Mouse (Mus musculus): Measurements from ENCODE around the gene Chst3.

The Chst3 gene

GRCm38 (mm10) chr10:60235876-60236275, 16.8 kb upstream of the Chst3 start:
- CTCF ChIA-PET: interaction anchor here (0.6 to 0.7 kb wide), 2 partner anchors 88 to 337 kb away, joined by 3 to 5 read pairs; no protein-coding TSS in a partner anchor

GRCm38 (mm10) chr10:60234006-60234405, 14.9 kb upstream of the Chst3 start:
- CTCF ChIA-PET: no interaction called here

- CTCF ChIA-PET: interaction anchor here (1.0 to 2.0 kb wide), 2 partner anchors 13 to 52 kb away, joined by 3 to 5 read pairs; no protein-coding TSS in a partner anchor
Measured at GRCm38 (mm10) chr10:60230321-60231088, 11.4 kb upstream of the Chst3 start.

- CTCF ChIA-PET: interaction anchor here (1.0 kb wide), 2 partner anchors 8 to 71 kb away, joined by 3 to 4 read pairs; no protein-coding TSS in a partner anchor
Measured at GRCm38 (mm10) chr10:60229113-60229512, 10.1 kb upstream of the Chst3 start.

- CTCF ChIA-PET: interaction anchor here (0.5 kb wide), 1 partner anchor 76 kb away, joined by 4 read pairs; no protein-coding TSS in a partner anchor
Measured at GRCm38 (mm10) chr10:60227666-60228065, 8.6 kb upstream of the Chst3 start.

- CTCF ChIA-PET: no interaction called here
Measured at GRCm38 (mm10) chr10:60224601-60225000, 5.5 kb upstream of the Chst3 start.

- CTCF ChIA-PET: interaction anchor here (1.2 kb wide), 1 partner anchor 12 kb away, joined by 4 read pairs; no protein-coding TSS in a partner anchor
Measured at GRCm38 (mm10) chr10:60221571-60222259, 2.7 kb upstream of the Chst3 start.

- CTCF ChIA-PET: interaction anchor here (0.6 to 0.8 kb wide), 4 partner anchors 8 to 73 kb away, joined by 3 to 7 read pairs (median 3); no protein-coding TSS in a partner anchor
Measured at GRCm38 (mm10) chr10:60220607-60221006, 1.5 kb upstream of the Chst3 start.

- CTCF ChIA-PET: interaction anchor here (0.5 to 1.4 kb wide), 6 partner anchors 10 to 72 kb away, joined by 3 to 11 read pairs (median 4); no protein-coding TSS in a partner anchor
Measured at GRCm38 (mm10) chr10:60220042-60220523, 1.0 kb upstream of the Chst3 start.

- CTCF ChIA-PET: interaction anchor here (0.5 to 1.8 kb wide), 3 partner anchors 12 to 55 kb away, joined by 3 to 5 read pairs (median 3); no protein-coding TSS in a partner anchor
Measured at GRCm38 (mm10) chr10:60218033-60218590, 948 bp downstream of the Chst3 start.

- CTCF ChIA-PET: interaction anchor here (1.2 to 1.8 kb wide), 2 partner anchors 9 to 14 kb away, joined by 5 to 6 read pairs; no protein-coding TSS in a partner anchor
Measured at GRCm38 (mm10) chr10:60216331-60217095, 2.5 kb downstream of the Chst3 start.

- CTCF ChIA-PET: no interaction called here
Measured at GRCm38 (mm10) chr10:60215077-60215960, 3.7 kb downstream of the Chst3 start.

- CTCF ChIA-PET: interaction anchor here (1.2 kb wide), 1 partner anchor 55 kb away, joined by 5 read pairs; no protein-coding TSS in a partner anchor
Measured at GRCm38 (mm10) chr10:60212589-60213379, 6.3 kb downstream of the Chst3 start.

- CTCF ChIA-PET: interaction anchor here (0.6 to 1.2 kb wide), 2 partner anchors 9 to 12 kb away, joined by 3 to 6 read pairs; no protein-coding TSS in a partner anchor
Measured at GRCm38 (mm10) chr10:60211501-60212005, 7.5 kb downstream of the Chst3 start.

GRCm38 (mm10) chr10:60210468-60210867, 8.6 kb downstream of the Chst3 start:
- CTCF ChIA-PET: interaction anchor here (0.5 to 1.2 kb wide), 4 partner anchors 8 to 135 kb away, joined by 3 to 6 read pairs (median 4); no protein-coding TSS in a partner anchor

GRCm38 (mm10) chr10:60209237-60209636, 9.8 kb downstream of the Chst3 start:
- CTCF ChIA-PET: interaction anchor here (0.5 to 1.3 kb wide), 6 partner anchors 9 to 548 kb away, joined by 3 to 5 read pairs (median 4); partner anchors contain the start of gene Chst3

GRCm38 (mm10) chr10:60207166-60207705, 11.8 kb downstream of the Chst3 start:
- CTCF ChIA-PET: interaction anchor here (0.7 to 1.0 kb wide), 2 partner anchors 10 to 26 kb away, joined by 6 to 12 read pairs; no protein-coding TSS in a partner anchor

All from spleen, embryonic (tissue).